Mouse (Mus musculus): ENCODE data around the gene Nudt2. TPM values are rescaled to one million over a fixed set of nuclear protein-coding genes. Genes with fewer than 3 reads are reported as not detected.
"Not testable (repeated sequence)": the region's sequence is repeated elsewhere in the genome, so short reads cannot be mapped to it uniquely, and the experiment has no call there.

Nudt2 gene
- polyA plus RNA-seq (2014; fragmentation: Nextera tagmentation; extraction: Ambion mirVana): 49.0 and 50.7 TPM in 2 replicates

DNA sequence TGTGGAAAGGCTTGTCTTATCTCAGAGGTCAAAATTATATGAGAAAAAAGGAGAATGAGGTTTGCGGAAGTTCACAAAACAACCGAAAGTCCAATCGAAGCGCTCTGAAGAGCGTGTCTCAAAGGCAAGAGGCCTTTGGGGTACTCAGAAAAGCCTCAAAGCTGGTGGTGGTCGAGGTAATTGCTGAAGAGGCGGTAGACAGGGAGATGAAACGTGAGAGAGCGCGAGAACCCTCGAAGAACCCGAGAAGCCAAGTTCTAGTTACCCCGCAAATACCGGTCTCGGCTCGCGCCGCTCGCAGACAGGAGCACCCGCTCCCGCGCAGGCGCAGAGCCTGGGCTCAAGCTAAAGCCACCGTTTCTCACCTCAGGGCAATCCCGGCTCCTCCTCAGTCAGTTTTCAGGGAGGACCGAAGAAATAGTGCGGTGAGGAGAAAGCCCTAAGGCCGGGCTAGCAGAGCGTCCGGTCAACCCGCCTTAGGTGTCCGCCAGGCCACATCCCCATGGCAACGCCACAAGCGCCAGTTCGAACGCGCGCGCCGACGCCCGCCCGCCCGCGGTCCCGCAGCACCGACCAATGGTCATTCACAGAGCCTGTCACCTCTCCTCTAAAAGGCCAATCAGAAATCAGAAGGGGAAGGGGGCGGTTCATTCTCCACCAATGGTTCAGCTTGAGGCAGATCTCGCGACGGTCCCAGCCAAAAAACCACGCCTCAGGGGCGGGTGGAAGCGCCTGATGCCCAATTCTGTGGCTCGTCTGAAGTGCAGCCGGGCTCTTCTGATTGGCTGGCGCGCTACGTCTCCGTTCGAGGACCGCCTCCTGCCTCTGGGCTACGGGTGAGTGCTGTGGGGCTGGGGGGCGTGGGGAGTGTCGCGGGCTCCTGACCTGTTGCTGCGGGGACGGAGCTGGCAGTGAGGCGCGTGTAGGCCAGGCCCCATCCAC lies at the start of gene Nudt2, which contains the start of gene Kif24:
TSS of gene Nudt2 (plus strand) at position 807 of the 942 bp plus-strand sequence.
TSS of gene Kif24 (minus strand) at position 543 of the 942 bp plus-strand sequence.
- Histone ChIP-seq H3K4me3 (ENCODE audit: low read depth, low read length) (peak within 1 kb of the TSS; percentile 67), H3K9ac (ENCODE audit: low read depth, low read length) (peak within 1 kb of the TSS; percentile 78), H3K4me2 (ENCODE audit: low read depth, low read length) (peak within 1 kb of the TSS; percentile 77), H3K27me3 (replicated peaks; ENCODE audit: control insufficient read depth, insufficient read depth, low read length) (no peaks in the 10 kb centered on the region), H3K36me3 (ENCODE audit: control insufficient read depth, insufficient read depth, low read length) (0 out of 2 replicates have a peak, but pooled peaks cover 4% of the 10 kb centered on the region), H3K27ac (replicated peaks; ENCODE audit: low read depth, low read length) (peak within 1 kb of the TSS; percentile 76), H3K9me3 (ENCODE audit: control insufficient read depth, low read length) (no peaks in the 10 kb centered on the region), H3K4me1 (ENCODE audit: control insufficient read depth, insufficient read depth, low read length) (peaks cover 10% of the 10 kb centered on the region; the same call in 1 of the 2 replicates)
- WGBS: under 1% methylated on average over 56 of the region's 70 CpGs
- peak; percentile 98 for ATAC-seq (ENCODE audit: low read depth)
- peak; percentile 100 for DNase-seq (ENCODE audit: low spot score)

DNA sequence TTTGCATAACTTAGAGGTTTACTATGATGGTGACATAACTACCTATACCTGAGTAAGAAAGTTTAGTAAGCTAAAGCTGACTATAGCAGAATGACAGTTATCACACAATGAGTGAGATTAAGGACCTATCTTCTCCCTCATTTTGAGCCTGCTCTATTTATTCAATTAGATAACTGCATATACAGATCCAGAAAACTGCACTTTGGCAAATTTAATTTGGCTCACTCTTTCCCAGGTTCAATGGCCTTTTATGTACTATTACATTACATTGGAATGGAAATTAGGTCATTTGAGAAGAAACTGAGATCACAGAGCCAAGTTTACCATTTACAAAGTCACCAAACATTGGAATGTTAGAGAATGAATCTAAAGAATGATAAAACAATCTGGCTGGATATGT lies 48.0 kb upstream of the Nudt2 start:
- no peak overlapping the region for H3K9ac ChIP-seq (ENCODE audit: low read depth, low read length)
- no peaks in the 10 kb centered on the region for H3K27me3 ChIP-seq (replicated peaks; ENCODE audit: control insufficient read depth, insufficient read depth, low read length)
- no peaks in the 10 kb centered on the region for H3K9me3 ChIP-seq (ENCODE audit: control insufficient read depth, low read length)
- no peak for ATAC-seq (ENCODE audit: low read depth)
- H3K4me3 ChIP-seq (ENCODE audit: low read depth, low read length): no peak overlapping the region
- no peak overlapping the region for H3K4me2 ChIP-seq (ENCODE audit: low read depth, low read length)
- H3K36me3 ChIP-seq (ENCODE audit: control insufficient read depth, insufficient read depth, low read length): no peaks in the 10 kb centered on the region
- DNase-seq (ENCODE audit: low spot score): no peak
- no peak overlapping the region for H3K27ac ChIP-seq (replicated peaks; ENCODE audit: low read depth, low read length)
- no peaks in the 10 kb centered on the region for H3K4me1 ChIP-seq (ENCODE audit: control insufficient read depth, insufficient read depth, low read length)

DNA sequence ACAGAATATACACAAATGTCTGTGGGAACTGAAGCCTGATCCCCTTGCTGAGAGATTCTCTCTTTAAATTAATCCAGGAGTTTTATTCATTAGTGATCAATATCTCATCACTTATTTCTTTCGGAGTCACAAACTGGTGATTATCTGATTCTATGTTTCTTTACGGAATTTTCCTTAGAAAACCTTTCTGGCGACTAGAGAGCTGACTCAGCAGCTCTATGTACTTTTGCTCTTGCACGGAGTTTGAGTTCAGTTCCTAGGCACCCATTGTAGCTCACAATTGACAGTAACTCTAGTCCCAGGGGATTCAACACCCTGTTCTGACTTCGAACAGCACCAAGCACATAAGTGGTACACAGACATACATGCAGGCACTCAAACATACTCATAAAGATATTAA lies 26.0 kb upstream of the Nudt2 start:
- H3K4me3 ChIP-seq (ENCODE audit: low read depth, low read length): no peak overlapping the region
- no peak overlapping the region for H3K27ac ChIP-seq (replicated peaks; ENCODE audit: low read depth, low read length)

DNA sequence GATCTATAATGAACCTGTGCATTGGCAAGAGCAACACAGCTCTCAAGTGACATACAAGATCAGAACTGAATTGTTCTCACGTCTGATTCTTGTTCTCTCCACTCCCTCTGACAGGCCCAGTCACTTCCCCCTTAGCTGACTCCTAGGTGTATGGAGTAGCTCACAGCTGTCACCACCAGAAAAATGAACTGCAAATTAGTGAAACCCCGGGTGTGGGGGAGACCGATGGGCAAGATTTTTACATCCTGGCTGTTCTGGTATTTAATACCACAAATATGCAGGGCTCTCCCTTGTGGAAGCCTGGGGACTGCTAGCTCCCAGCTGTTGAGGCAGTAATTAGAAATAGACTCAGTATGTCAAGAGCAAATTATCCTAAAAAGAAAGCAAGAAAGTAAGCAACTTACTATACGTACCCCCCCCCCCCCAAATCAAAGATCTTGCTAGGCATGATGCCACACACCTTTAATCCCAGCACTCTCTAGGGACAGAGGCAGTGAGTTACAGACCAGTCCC lies 22.1 kb upstream of the Nudt2 start:
- no peak overlapping the region for H3K27ac ChIP-seq (replicated peaks; ENCODE audit: low read depth, low read length)
- H3K4me1 ChIP-seq (ENCODE audit: control insufficient read depth, insufficient read depth, low read length): no peaks in the 10 kb centered on the region
- no peaks in the 10 kb centered on the region for H3K27me3 ChIP-seq (replicated peaks; ENCODE audit: control insufficient read depth, insufficient read depth, low read length)
- DNase-seq (ENCODE audit: low spot score) (peak; percentile 36), ATAC-seq (ENCODE audit: low read depth) (no peak)
- H3K4me3 ChIP-seq (ENCODE audit: low read depth, low read length): no peak overlapping the region
- 0 out of 2 replicates have a peak, but pooled peaks cover 6% of the 10 kb centered on the region for H3K36me3 ChIP-seq (ENCODE audit: control insufficient read depth, insufficient read depth, low read length)
- no peak overlapping the region for H3K9ac ChIP-seq (ENCODE audit: low read depth, low read length)
- 56% methylated on average over 4 of the region's 4 CpGs for WGBS
- H3K4me2 ChIP-seq (ENCODE audit: low read depth, low read length): no peak overlapping the region
- H3K9me3 ChIP-seq (ENCODE audit: control insufficient read depth, low read length): no peaks in the 10 kb centered on the region

More for the DNA sequence above, 26.0 kb upstream of the Nudt2 start:
- no peaks in the 10 kb centered on the region for H3K36me3 ChIP-seq (ENCODE audit: control insufficient read depth, insufficient read depth, low read length)
- H3K9ac ChIP-seq (ENCODE audit: low read depth, low read length): no peak overlapping the region
- DNase-seq (ENCODE audit: low spot score) (no peak), ATAC-seq (ENCODE audit: low read depth) (no peak)
- no peaks in the 10 kb centered on the region for H3K4me1 ChIP-seq (ENCODE audit: control insufficient read depth, insufficient read depth, low read length)
- 80% methylated on average over 5 of the region's 5 CpGs for WGBS
- no peaks in the 10 kb centered on the region for H3K27me3 ChIP-seq (replicated peaks; ENCODE audit: control insufficient read depth, insufficient read depth, low read length)
- no peak overlapping the region for H3K4me2 ChIP-seq (ENCODE audit: low read depth, low read length)
- H3K9me3 ChIP-seq (ENCODE audit: control insufficient read depth, low read length): no peaks in the 10 kb centered on the region

DNA sequence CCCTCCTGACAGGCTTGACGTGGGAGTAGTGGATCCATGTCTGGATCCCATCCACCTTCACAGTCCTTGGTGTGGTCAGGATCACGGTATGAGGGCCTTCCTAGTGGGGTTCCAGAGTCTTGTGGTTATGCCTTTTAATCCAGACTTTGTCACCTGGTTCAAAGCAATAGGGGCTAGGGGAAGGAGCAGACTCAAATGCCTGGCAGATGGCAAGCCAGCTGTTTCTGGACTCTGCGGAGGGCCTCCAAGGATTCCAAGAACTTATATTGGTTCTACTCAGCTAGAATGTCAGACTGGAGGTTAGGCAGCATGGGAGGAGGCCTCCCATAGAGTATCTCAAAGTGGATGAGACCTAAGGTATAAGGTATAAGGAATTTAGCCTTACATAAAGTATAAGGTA lies 17.4 kb upstream of the Nudt2 start:
- no peak overlapping the region for H3K9ac ChIP-seq (ENCODE audit: low read depth, low read length)
- no peaks in the 10 kb centered on the region for H3K4me1 ChIP-seq (ENCODE audit: control insufficient read depth, insufficient read depth, low read length)
- H3K4me3 ChIP-seq (ENCODE audit: low read depth, low read length): no peak overlapping the region
- H3K36me3 ChIP-seq (ENCODE audit: control insufficient read depth, insufficient read depth, low read length): peaks cover 8% of the 10 kb centered on the region; the same call in 1 of the 2 replicates
- no peak overlapping the region for H3K4me2 ChIP-seq (ENCODE audit: low read depth, low read length)
- DNase-seq (ENCODE audit: low spot score) (no peak), ATAC-seq (ENCODE audit: low read depth) (no peak)
- no peak overlapping the region for H3K27ac ChIP-seq (replicated peaks; ENCODE audit: low read depth, low read length)
- WGBS: 98% methylated on average over 2 of the region's 3 CpGs
- no peaks in the 10 kb centered on the region for H3K9me3 ChIP-seq (ENCODE audit: control insufficient read depth, low read length)
- no peaks in the 10 kb centered on the region for H3K27me3 ChIP-seq (replicated peaks; ENCODE audit: control insufficient read depth, insufficient read depth, low read length)

DNA sequence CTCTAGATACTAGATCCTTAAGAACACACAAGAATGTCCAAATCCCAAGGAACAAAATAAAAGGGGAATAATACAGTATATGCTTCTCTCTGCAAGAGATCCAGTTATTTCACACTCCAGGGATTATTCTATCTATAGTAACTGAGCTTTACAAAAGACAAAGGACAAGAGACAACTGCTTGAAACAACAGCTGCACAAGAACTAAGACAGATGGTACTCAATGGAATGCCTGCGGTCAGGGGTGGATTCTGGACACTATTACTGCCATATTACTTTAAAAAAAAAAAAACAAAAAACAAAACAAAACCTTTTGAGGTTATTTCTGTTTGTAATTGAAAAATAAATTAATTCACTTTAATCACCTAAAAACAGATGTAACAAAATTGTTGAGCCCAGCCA lies 4.3 kb upstream of the Nudt2 start:
- Histone ChIP-seq H3K4me3 (ENCODE audit: low read depth, low read length) (no peak overlapping the region), H3K9ac (ENCODE audit: low read depth, low read length) (no peak overlapping the region), H3K36me3 (ENCODE audit: control insufficient read depth, insufficient read depth, low read length) (0 out of 2 replicates have a peak, but pooled peaks cover 4% of the 10 kb centered on the region), H3K9me3 (ENCODE audit: control insufficient read depth, low read length) (no peaks in the 10 kb centered on the region), H3K27me3 (replicated peaks; ENCODE audit: control insufficient read depth, insufficient read depth, low read length) (no peaks in the 10 kb centered on the region), H3K27ac (replicated peaks; ENCODE audit: low read depth, low read length) (no peak overlapping the region), H3K4me2 (ENCODE audit: low read depth, low read length) (no peak overlapping the region), H3K4me1 (ENCODE audit: control insufficient read depth, insufficient read depth, low read length) (peaks cover 10% of the 10 kb centered on the region; the same call in 1 of the 2 replicates)
- 93% methylated on average over 1 of the region's 1 CpGs for WGBS
- ATAC-seq (ENCODE audit: low read depth) (no peak), DNase-seq (ENCODE audit: low spot score) (peak; percentile 32)

DNA sequence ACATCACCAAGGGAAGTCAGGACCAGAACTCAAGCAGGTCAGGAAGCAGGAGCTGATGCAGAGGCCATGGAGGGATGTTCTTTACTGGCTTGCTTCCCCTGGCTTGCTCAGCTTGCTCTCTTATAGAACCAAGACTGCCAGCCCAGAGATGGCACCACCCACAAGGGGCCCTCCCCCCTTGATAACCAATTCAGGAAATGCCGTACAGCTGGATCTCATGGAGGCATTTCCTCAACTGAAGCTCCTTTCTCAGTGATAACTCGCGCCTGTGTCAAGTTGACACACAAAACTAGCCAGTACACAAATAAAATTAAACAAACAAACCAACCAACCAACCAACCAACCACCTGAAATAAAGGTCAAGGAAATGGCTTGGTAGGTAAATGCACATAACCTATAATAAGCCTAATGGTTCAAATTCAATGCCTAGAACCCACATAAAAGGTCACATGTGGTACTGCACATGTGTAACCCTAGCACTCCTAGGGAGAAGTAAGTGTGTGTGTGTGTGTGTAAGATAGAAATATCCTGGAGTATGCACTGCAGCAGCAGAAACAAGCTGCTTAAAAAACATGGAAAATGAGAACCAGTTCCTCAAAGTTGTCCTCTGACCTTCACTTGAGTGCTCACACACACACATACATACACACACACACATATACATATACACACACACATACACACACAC lies 1.8 kb upstream of the Nudt2 start:
- not testable (repeated sequence) for ATAC-seq (ENCODE audit: low read depth); H3K4me1 ChIP-seq (ENCODE audit: control insufficient read depth, insufficient read depth, low read length); H3K36me3 ChIP-seq (ENCODE audit: control insufficient read depth, insufficient read depth, low read length); H3K9ac ChIP-seq (ENCODE audit: low read depth, low read length); H3K27me3 ChIP-seq (replicated peaks; ENCODE audit: control insufficient read depth, insufficient read depth, low read length); H3K9me3 ChIP-seq (ENCODE audit: control insufficient read depth, low read length); DNase-seq (ENCODE audit: low spot score); H3K27ac ChIP-seq (replicated peaks; ENCODE audit: low read depth, low read length)
- peak overlapping the region; percentile 77 for H3K4me2 ChIP-seq (ENCODE audit: low read depth, low read length)
- H3K4me3 ChIP-seq (ENCODE audit: low read depth, low read length): peak overlapping the region; percentile 67
- WGBS: 63% methylated on average over 3 of the region's 3 CpGs

DNA sequence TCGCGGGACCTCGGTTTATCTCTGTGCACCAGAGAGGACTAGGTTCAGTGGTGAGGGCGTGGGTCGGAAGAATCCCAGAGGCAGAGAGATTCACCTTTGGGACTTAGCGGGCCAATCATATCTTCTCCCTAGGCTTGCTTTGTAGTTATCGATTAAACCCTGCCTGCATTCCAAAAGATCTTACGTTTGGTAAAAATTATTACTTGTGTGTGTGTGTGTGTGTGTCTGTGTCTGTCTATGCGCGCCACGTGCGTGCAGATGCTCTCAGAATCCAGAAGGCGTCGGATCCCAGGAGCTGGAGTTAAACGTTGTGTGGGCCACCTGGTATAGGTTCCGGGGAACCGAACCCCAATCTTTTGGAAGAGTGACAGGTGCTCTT lies 325 bp downstream of the Nudt2 start:
- Histone ChIP-seq H3K4me3 (ENCODE audit: low read depth, low read length) (peak overlapping the region; percentile 67), H3K4me1 (ENCODE audit: control insufficient read depth, insufficient read depth, low read length) (peaks cover 13% of the 10 kb centered on the region), H3K27ac (replicated peaks; ENCODE audit: low read depth, low read length) (peak overlapping the region; percentile 31; the same call in 1 of the 2 replicates), H3K4me2 (ENCODE audit: low read depth, low read length) (peak overlapping the region; percentile 61), H3K9ac (ENCODE audit: low read depth, low read length) (peak overlapping the region; percentile 78), H3K27me3 (replicated peaks; ENCODE audit: control insufficient read depth, insufficient read depth, low read length) (no peaks in the 10 kb centered on the region), H3K9me3 (ENCODE audit: control insufficient read depth, low read length) (no peaks in the 10 kb centered on the region), H3K36me3 (ENCODE audit: control insufficient read depth, insufficient read depth, low read length) (0 out of 2 replicates have a peak, but pooled peaks cover 4% of the 10 kb centered on the region)
- 2% methylated on average over 17 of the region's 17 CpGs for WGBS
- DNase-seq (ENCODE audit: low spot score): peak; percentile 42
- ATAC-seq (ENCODE audit: low read depth): no peak

Data from embryonic facial prominence, embryonic 14.5 days (tissue).